In the genomic region with DNA sequence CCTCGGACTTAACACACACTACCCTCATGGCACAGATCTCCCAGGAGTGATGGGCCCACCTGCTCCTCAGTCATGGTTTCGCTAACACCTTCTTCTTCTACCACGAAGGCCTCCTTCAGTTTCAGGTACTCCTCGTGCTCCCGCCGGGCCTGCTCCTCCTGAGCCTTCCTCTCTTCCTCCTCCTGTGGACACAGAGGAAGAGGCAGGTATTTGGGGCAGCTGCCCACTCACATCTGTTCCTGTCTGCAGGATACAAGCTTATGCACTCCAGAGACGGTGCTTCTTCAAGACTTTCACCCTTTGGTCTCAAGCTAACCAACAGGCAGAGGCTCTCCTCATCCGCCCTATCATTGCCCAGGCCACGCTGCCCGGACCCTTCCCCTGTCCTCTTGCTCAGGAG, we compare ENCODE assay signal across 15 mouse cellular contexts.
"Had no signal": no experiment of that assay in that cellular context is flagged by ENCODE, and none has a peak within 500 bp of the region (broad histone marks: within the 10 kb centered on the region; RNA-seq: fewer than 3 reads in every experiment).

No protein-coding gene starts in this region.

- DNase-seq: kidney, adult 2 months; kidney, postnatal 25 days; liver, embryonic 13.5 days; liver, postnatal 0 days; lung, embryonic 14.5 days; thymus, adult 2 months; thymus, postnatal 14 days; thymus, postnatal 4 days had no signal

- H3K4me3 ChIP-seq: liver, embryonic 13.5 days; midbrain, embryonic 12.5 days; midbrain, embryonic 15.5 days; neural tube, embryonic 12.5 days; neural tube, embryonic 15.5 days had no signal

- H3K27ac ChIP-seq: kidney, postnatal 0 days; liver, embryonic 13.5 days; macrophage; midbrain, embryonic 12.5 days; midbrain, embryonic 15.5 days; neural tube, embryonic 12.5 days; neural tube, embryonic 15.5 days; stomach, postnatal 0 days had no signal
